Mouse (Mus musculus) CH12.LX (cell line): Measurements from ENCODE around the gene Ube2h. TPM values are rescaled to one million over a fixed set of nuclear protein-coding genes. Genes with fewer than 3 reads are reported as not detected.

Source experiments
- DNase-seq: peaks from one replicate; pipeline ENCODE4 v3.0.0-alpha.2; 2013; ENCODE audit errors: extremely low read depth
- H3K27ac ChIP-seq: 2 replicates; pipeline ENCODE4 v1.5.1; 2012; ENCODE audit warnings: low read depth, mild to moderate bottlenecking, control low read depth, moderate library complexity; ENCODE audit not compliant: insufficient read depth
- H3K27me3 ChIP-seq: replicated peaks from 2 replicates; pipeline ENCODE3; 2012; ENCODE audit warnings: inconsistent platforms
- H3K36me3 ChIP-seq, 2 experiments: replicated peaks in 1 of 2; 2 replicates each; pipeline versions ENCODE3 to v1.6.1; 2012; ENCODE audit warnings: inconsistent platforms in 1 of 2, low read length in 1 of 2, mild to moderate bottlenecking in 1 of 2, mixed read lengths in 1 of 2, moderate library complexity in 1 of 2; ENCODE audit not compliant: control insufficient read depth in 1 of 2, insufficient read depth in 1 of 2
- H3K4me1 ChIP-seq, 2 experiments: 2 replicates each; pipeline ENCODE4 v1.6.1; 2012; ENCODE audit warnings: inconsistent platforms in 1 of 2, moderate library complexity in 1 of 2; ENCODE audit not compliant: insufficient read depth in 2 of 2, control insufficient read depth in 1 of 2
- H3K4me2 ChIP-seq: 2 replicates; pipeline ENCODE4 v1.6.1; 2012; ENCODE audit warnings: low read depth, mild to moderate bottlenecking, control low read depth; ENCODE audit not compliant: poor library complexity, insufficient read depth, severe bottlenecking
- H3K4me3 ChIP-seq, 3 experiments: fragments of 150-350 bp in 1 of 3; sonication (generic) in 1 of 3; replicated peaks in 1 of 3; 2 replicates each; pipeline versions ENCODE3 to v1.5.1; 2011 to 2012; ENCODE audit warnings: low read depth in 2 of 3, low read length in 2 of 3, mild to moderate bottlenecking in 2 of 3, moderate library complexity in 2 of 3, control low read depth in 1 of 3, improper control_type of control experiment in 1 of 3, inconsistent platforms in 1 of 3, mixed read lengths in 1 of 3; ENCODE audit not compliant: poor library complexity in 1 of 3
- H3K79me2 ChIP-seq: replicated peaks from 2 replicates; pipeline ENCODE4 v1.6.1; 2012; ENCODE audit warnings: mild to moderate bottlenecking, moderate library complexity; ENCODE audit not compliant: control insufficient read depth, poor library complexity, insufficient read depth, severe bottlenecking; ENCODE audit errors: extremely low read depth
- H3K9ac ChIP-seq: 2 replicates; pipeline ENCODE4 v1.6.1; 2012; ENCODE audit warnings: low read depth, mild to moderate bottlenecking, control low read depth, moderate library complexity; ENCODE audit not compliant: insufficient read depth
- H3K9me3 ChIP-seq: replicated peaks from 2 replicates; pipeline ENCODE3; 2012; ENCODE audit warnings: low read length, inconsistent platforms, mixed read lengths
- CTCF ChIP-seq, 2 experiments: IDR thresholded peaks in 1 of 2; conservative IDR thresholded peaks in 1 of 2; 2 replicates each; pipeline ENCODE4 v1.5.1; 2011 to 2012; ENCODE audit warnings: low read depth in 2 of 2, low read length in 2 of 2, improper control_type of control experiment in 1 of 2, inconsistent platforms in 1 of 2, mild to moderate bottlenecking in 1 of 2, moderate library complexity in 1 of 2
- E2F4 ChIP-seq: IDR thresholded peaks from 2 replicates; pipeline ENCODE4 v1.6.1; 2011; ENCODE audit warnings: low read depth, low read length, improper control_type of control experiment; ENCODE audit not compliant: insufficient replicate concordance
- EP300 ChIP-seq: IDR thresholded peaks from 2 replicates; pipeline ENCODE4 v1.6.1; 2011; ENCODE audit warnings: low read length, improper control_type of control experiment
- ETS1 ChIP-seq: conservative IDR thresholded peaks from 2 replicates; pipeline ENCODE4 v1.6.1; 2012; ENCODE audit warnings: low read depth, mild to moderate bottlenecking, inconsistent platforms, low read length, improper control_type of control experiment, moderate library complexity
- HCFC1 ChIP-seq: IDR thresholded peaks from 2 replicates; pipeline ENCODE4 v1.6.1; 2012; ENCODE audit warnings: low read depth, mild to moderate bottlenecking, inconsistent platforms, low read length, improper control_type of control experiment
- IRF4 ChIP-seq: IDR thresholded peaks from 2 replicates; pipeline ENCODE4 v1.6.1; 2014; ENCODE audit warnings: low read depth, mild to moderate bottlenecking, inconsistent platforms, low read length, improper control_type of control experiment
- JUN ChIP-seq: IDR thresholded peaks from 2 replicates; pipeline ENCODE4 v1.6.1; 2011; ENCODE audit warnings: low read depth, mild to moderate bottlenecking, low read length, improper control_type of control experiment, moderate library complexity; ENCODE audit not compliant: insufficient read depth
- JUND ChIP-seq: conservative IDR thresholded peaks from 2 replicates; pipeline ENCODE4 v1.6.1; 2011; ENCODE audit warnings: low read depth, low read length, improper control_type of control experiment
- KAT2A ChIP-seq: IDR thresholded peaks from 2 replicates; pipeline ENCODE4 v1.6.1; 2012; ENCODE audit warnings: low read length, improper control_type of control experiment, inconsistent platforms; ENCODE audit not compliant: insufficient replicate concordance
- MAFK ChIP-seq: IDR thresholded peaks from 2 replicates; pipeline ENCODE4 v1.6.1; 2011; ENCODE audit warnings: low read length, improper control_type of control experiment; ENCODE audit not compliant: insufficient replicate concordance
- MAZ ChIP-seq: IDR thresholded peaks from 2 replicates; pipeline ENCODE4 v1.6.1; 2012; ENCODE audit warnings: low read depth, mild to moderate bottlenecking, inconsistent platforms, low read length, improper control_type of control experiment, moderate library complexity
- MEF2A ChIP-seq: IDR thresholded peaks from 2 replicates; pipeline ENCODE4 v1.6.1; 2014; ENCODE audit warnings: low read depth, mild to moderate bottlenecking, inconsistent platforms, low read length, improper control_type of control experiment, borderline replicate concordance
- MYC ChIP-seq: IDR thresholded peaks from 2 replicates; pipeline ENCODE4 v1.6.1; 2011; ENCODE audit warnings: low read depth, mild to moderate bottlenecking, improper control_type of control experiment, low read length
- NRF1 ChIP-seq: IDR thresholded peaks from 2 replicates; pipeline ENCODE4 v1.6.1; 2014; ENCODE audit warnings: low read depth, mild to moderate bottlenecking, inconsistent platforms, low read length, improper control_type of control experiment, moderate library complexity
- POLR2A ChIP-seq: IDR thresholded peaks from 2 replicates; pipeline ENCODE4 v1.6.1; 2011; ENCODE audit warnings: low read depth, mild to moderate bottlenecking, improper control_type of control experiment, low read length
- RCOR1 ChIP-seq: conservative IDR thresholded peaks from 2 replicates; pipeline ENCODE4 v1.6.1; 2012; ENCODE audit warnings: low read depth, mild to moderate bottlenecking, inconsistent platforms, low read length, improper control_type of control experiment
- SIN3A ChIP-seq: IDR thresholded peaks from 2 replicates; pipeline ENCODE4 v1.6.1; 2012; ENCODE audit warnings: low read length, improper control_type of control experiment, inconsistent platforms
- SMC3 ChIP-seq: IDR thresholded peaks from 2 replicates; pipeline ENCODE4 v1.6.1; 2011; ENCODE audit warnings: low read depth, low read length, improper control_type of control experiment
- TCF12 ChIP-seq: IDR thresholded peaks from 2 replicates; pipeline ENCODE4 v1.6.1; 2014; ENCODE audit warnings: low read depth, mild to moderate bottlenecking, inconsistent platforms, low read length, improper control_type of control experiment
- USF1 ChIP-seq: IDR thresholded peaks from 2 replicates; pipeline ENCODE4 v1.6.1; 2014; ENCODE audit warnings: low read depth, mild to moderate bottlenecking, inconsistent platforms, low read length, improper control_type of control experiment
- USF2 ChIP-seq: conservative IDR thresholded peaks from 2 replicates; pipeline ENCODE4 v1.6.1; 2011; ENCODE audit warnings: low read depth, low read length, improper control_type of control experiment
- ZKSCAN1 ChIP-seq: IDR thresholded peaks from 2 replicates; pipeline ENCODE4 v1.6.1; 2012; ENCODE audit warnings: low read depth, inconsistent platforms, low read length, improper control_type of control experiment, borderline replicate concordance
- ZMIZ1 ChIP-seq: IDR thresholded peaks from 2 replicates; pipeline ENCODE4 v1.6.1; 2012; ENCODE audit warnings: low read depth, mild to moderate bottlenecking, inconsistent platforms, low read length, improper control_type of control experiment
- ZNF384 ChIP-seq: IDR thresholded peaks from 2 replicates; pipeline ENCODE4 v1.6.1; 2012; ENCODE audit warnings: low read depth, low read length, improper control_type of control experiment, inconsistent platforms
- dilution Hi-C: fragments of 300-500 bp; cut with MboI; formaldehyde crosslinking; loops from 2 replicates; pipeline ENCODE4 v1.14.3; 2020; ENCODE audit warnings: low sequenced_read_pairs; ENCODE audit not compliant: extremely low pct_unique_long_range_greater_than_20kb, extremely low pct_ligation_motif_present
- in situ Hi-C: fragments of 300-500 bp; cut with MboI; formaldehyde crosslinking; loops from 3 replicates; pipeline ENCODE4 v1.14.3; 2019; ENCODE audit warnings: low sequenced_read_pairs, low pct_ligation_motif_present, low pct_unique_long_range_greater_than_20kb, mixed read lengths
- polyA plus RNA-seq: library from polyadenylated mRNA; unstranded; fragments of >175 nt; gene quantifications from 2 replicates; pipeline ENCODE4 v1.2.1, GENCODE M21; 2012; ENCODE audit warnings: low read depth; ENCODE audit not compliant: insufficient read length
- total RNA-seq, 2 experiments: library from RNA; depleted of rRNA; stranded (reverse); fragments of 300-350 nt in 1 of 2; fragments of >200 nt in 1 of 2; gene quantifications; 2 replicates each; pipeline ENCODE4 v1.2.3; 2012 to 2014

The Ube2h gene
- total and polyA plus RNA-seq, 3 experiments: 6.1 to 13.4 (median 13.4) TPM

GRCm38 (mm10) chr6:30231758-30232293, 72.5 kb downstream of the Ube2h start:
- H3K4me3 ChIP-seq: no peak overlapping the region
- no peak overlapping the region for H3K4me2 ChIP-seq
- TF ChIP-seq RCOR1 (no peak), IRF4 (no peak), E2F4 (no peak), SMC3 (no peak), CTCF (conservative IDR thresholded peaks at IDR 0.05 in 1 of 2, IDR thresholded peaks at IDR 0.05 in 1 of 2; ENCODE audit: low read depth in 2 of 2, low read length in 2 of 2) (no peak), MYC (no peak), MEF2A (no peak), EP300 (no peak), POLR2A (no peak), ZMIZ1 (no peak), MAFK (no peak), KAT2A (no peak), TCF12 (no peak), HCFC1 (no peak), NRF1 (no peak), JUND (no peak), JUN (no peak), SIN3A (no peak), USF2 (no peak), MAZ (no peak)
- no peak overlapping the region for H3K9ac ChIP-seq
- no peaks in the 10 kb centered on the region for H3K79me2 ChIP-seq
- H3K27me3 ChIP-seq: no peaks in the 10 kb centered on the region
- peaks cover 0 to 27% of the 10 kb centered on the region in 2 experiments for H3K36me3 ChIP-seq
- H3K27ac ChIP-seq: no peak overlapping the region
- in situ Hi-C loops (no loop called here), dilution Hi-C loops (no loop called here)
- H3K4me1 ChIP-seq: peaks cover 10 to 39% of the 10 kb centered on the region in 2 experiments
- H3K9me3 ChIP-seq: no peaks in the 10 kb centered on the region
- no peak for DNase-seq

- in situ Hi-C loops: no loop called here
- TF ChIP-seq ZNF384 (no peak), USF1 (no peak), MEF2A (peak; percentile 73; the same call in 1 of the 2 replicates), ZKSCAN1 (no peak), MYC (no peak), E2F4 (no peak), ETS1 (0 out of 2 replicates have a peak, but pooled peaks have one; percentile 13)
- H3K79me2 ChIP-seq: no peaks in the 10 kb centered on the region
- no peak overlapping the region for H3K27ac ChIP-seq
- no peaks in the 10 kb centered on the region for H3K9me3 ChIP-seq
- peak; percentile 60 for DNase-seq
- H3K4me2 ChIP-seq: no peak overlapping the region
- no peaks in the 10 kb centered on the region for H3K27me3 ChIP-seq
- peaks cover under 1 to 31% of the 10 kb centered on the region in 2 experiments for H3K36me3 ChIP-seq
- dilution Hi-C loops: no loop called here
- H3K4me1 ChIP-seq: peaks cover 10 to 50% of the 10 kb centered on the region in 2 experiments
- no peak overlapping the region for H3K9ac ChIP-seq
- H3K4me3 ChIP-seq: no peak overlapping the region
Measured at GRCm38 (mm10) chr6:30230246-30230645, 74.1 kb downstream of the Ube2h start.
